Mouse (Mus musculus) liver, adult 10 weeks (tissue): Measurements from ENCODE around the gene Pxdn. TPM values are rescaled to one million over a fixed set of nuclear protein-coding genes. Genes with fewer than 3 reads are reported as not detected.

Experiments
- polyA plus RNA-seq: library from polyadenylated mRNA; stranded (reverse); fragments of 350-450 nt; fragmentation: Illumina TruSeq; extraction: RNeasy Lipid Tissue Mini Kit (QIAGEN cat#74804); gene quantifications from one replicate; pipeline ENCODE4 v1.2.3, GENCODE M21; 2014; ENCODE audit warnings: low read depth, low replicate concordance

Gene Pxdn
- polyA plus RNA-seq: 3.5 TPM

GRCm38 (mm10) chr12:29937308-29937707 lies at the start of gene Pxdn:
Pxdn (plus strand) TSS chr12:29937608.

Other genes with a start within 250 kb of the Pxdn start
- not detected for gene Tpo, start 195.0 kb downstream of the Pxdn start, polyA plus RNA-seq